Mouse (Mus musculus): Measurements from ENCODE around the gene Ikzf3.

The Ikzf3 gene

GRCm38 (mm10) chr11:98449419-98449818 is 96.4 kb downstream of the Ikzf3 start:
- no peak for DNase-seq (ENCODE audit: low read depth in 1 of 2, low spot score in 2 of 2)

- DNase-seq (ENCODE audit: low read depth in 1 of 2, low spot score in 2 of 2): no peak
These were observed 97.5 kb downstream of the Ikzf3 start for GRCm38 (mm10) chr11:98448191-98448790.

- DNase-seq (ENCODE audit: low read depth in 1 of 2, low spot score in 2 of 2): no peak
These were observed 98.4 kb downstream of the Ikzf3 start for GRCm38 (mm10) chr11:98447475-98447834.

- no peak for DNase-seq (ENCODE audit: low read depth in 1 of 2, low spot score in 2 of 2)
These were observed 99.0 kb downstream of the Ikzf3 start for GRCm38 (mm10) chr11:98446562-98447474.

- no peak for DNase-seq (ENCODE audit: low read depth in 1 of 2, low spot score in 2 of 2)
These were observed 99.6 kb downstream of the Ikzf3 start, which contains the start of gene Grb7 for GRCm38 (mm10) chr11:98446213-98446561. Grb7 (plus strand) TSS chr11:98446394.

- DNase-seq (ENCODE audit: low read depth in 1 of 2, low spot score in 2 of 2): no peak
These were observed 100.2 kb downstream of the Ikzf3 start for GRCm38 (mm10) chr11:98445679-98446078.

- no peak for DNase-seq (ENCODE audit: low read depth in 1 of 2, low spot score in 2 of 2)
These were observed 100.6 kb downstream of the Ikzf3 start for GRCm38 (mm10) chr11:98445238-98445637.

GRCm38 (mm10) chr11:98443688-98444087 is 102.1 kb downstream of the Ikzf3 start:
- DNase-seq (ENCODE audit: low read depth in 1 of 2, low spot score in 2 of 2): no peak

GRCm38 (mm10) chr11:98438331-98439158 is 107.3 kb downstream of the Ikzf3 start, which contains the start of gene Mien1:
Mien1 (minus strand) TSS chr11:98438991.
- DNase-seq (ENCODE audit: low read depth in 1 of 2, low spot score in 2 of 2): peak; percentile 91 to 95

GRCm38 (mm10) chr11:98437441-98437840 is 108.4 kb downstream of the Ikzf3 start:
- DNase-seq (ENCODE audit: low read depth in 1 of 2, low spot score in 2 of 2): no peak

GRCm38 (mm10) chr11:98435723-98436122 is 110.1 kb downstream of the Ikzf3 start:
- DNase-seq (ENCODE audit: low read depth in 1 of 2, low spot score in 2 of 2): no peak

GRCm38 (mm10) chr11:98431743-98432502 is 113.9 kb downstream of the Ikzf3 start:
- DNase-seq (ENCODE audit: low read depth in 1 of 2, low spot score in 2 of 2): no peak

GRCm38 (mm10) chr11:98428436-98428835 is 117.4 kb downstream of the Ikzf3 start:
- no peak for DNase-seq (ENCODE audit: low read depth in 1 of 2, low spot score in 2 of 2)

- no peak for DNase-seq (ENCODE audit: low read depth in 1 of 2, low spot score in 2 of 2)
These were observed 119.2 kb downstream of the Ikzf3 start for GRCm38 (mm10) chr11:98426592-98426991.

GRCm38 (mm10) chr11:98418939-98419547 is 126.8 kb downstream of the Ikzf3 start:
- no peak for DNase-seq (ENCODE audit: low read depth in 1 of 2, low spot score in 2 of 2)

- DNase-seq (ENCODE audit: low read depth in 1 of 2, low spot score in 2 of 2): no peak
These were observed 127.6 kb downstream of the Ikzf3 start for GRCm38 (mm10) chr11:98418273-98418672.

GRCm38 (mm10) chr11:98417074-98417473 is 128.8 kb downstream of the Ikzf3 start:
- DNase-seq (ENCODE audit: low read depth in 1 of 2, low spot score in 2 of 2): no peak

Data from monocyte, adult 2 months (primary cell).